Mouse (Mus musculus): ENCODE data around the gene Fam19a3. TPM values are rescaled to one million over a fixed set of nuclear protein-coding genes. Genes with fewer than 3 reads are reported as not detected.
A peak's percentile ranks its signal among the peaks of the same experiment; 100 is the strongest.

The Fam19a3 gene
- total and polyA plus RNA-seq, 3 experiments, result 0.04 to 0.16 TPM; not detected in 1

- Histone ChIP-seq H3K27me3 (replicated peaks) (no peaks in the 10 kb centered on the region), H3K4me1 (ENCODE audit: control insufficient read depth in 1 of 2, insufficient read depth in 2 of 2) (peaks cover 11 to 58% of the 10 kb centered on the region in 2 experiments), H3K27ac (ENCODE audit: insufficient read depth, low read depth) (peak overlapping the region; percentile 50), H3K9ac (ENCODE audit: insufficient read depth, low read depth) (peak overlapping the region; percentile 87), H3K9me3 (replicated peaks; ENCODE audit: low read length) (no peaks in the 10 kb centered on the region), H3K4me2 (ENCODE audit: insufficient read depth, low read depth, poor library complexity, severe bottlenecking) (peak overlapping the region; percentile 92), H3K4me3 (replicated peaks in 1 of 3; ENCODE audit: low read depth in 2 of 3, low read length in 2 of 3, poor library complexity in 1 of 3) (peak overlapping the region; percentile 80 to 90 (median 88)), H3K79me2 (replicated peaks; ENCODE audit: control insufficient read depth, extremely low read depth, insufficient read depth, poor library complexity, severe bottlenecking) (no peaks in the 10 kb centered on the region), H3K36me3 (replicated peaks in 1 of 2; ENCODE audit: control insufficient read depth in 1 of 2, insufficient read depth in 1 of 2, low read length in 1 of 2) (peaks cover 7 to 25% of the 10 kb centered on the region in 2 experiments)
- in situ Hi-C loops (cut with MboI; ENCODE audit: low pct_ligation_motif_present, low pct_unique_long_range_greater_than_20kb, low sequenced_read_pairs), result no loop called here
- TF ChIP-seq CTCF (conservative IDR thresholded peaks at IDR 0.05 in 1 of 2, IDR thresholded peaks at IDR 0.05 in 1 of 2; ENCODE audit: low read depth in 2 of 2, low read length in 2 of 2) (no peak), UBTF (IDR thresholded peaks at IDR 0.05; ENCODE audit: low read depth, low read length) (0 out of 2 replicates have a peak, but pooled peaks have one; percentile 63), JUND (conservative IDR thresholded peaks at IDR 0.05; ENCODE audit: low read depth, low read length) (no peak)
- no peak for DNase-seq (ENCODE audit: extremely low read depth)
- dilution Hi-C loops (cut with MboI; ENCODE audit: extremely low pct_ligation_motif_present, extremely low pct_unique_long_range_greater_than_20kb, low sequenced_read_pairs), result no loop called here
Observed at GRCm38 (mm10) chr3:104817481-104817990, 35.9 kb upstream of the Fam19a3 start.

GRCm38 (mm10) chr3:104816130-104816529, 34.5 kb upstream of the Fam19a3 start:
- H3K9me3 ChIP-seq (replicated peaks; ENCODE audit: low read length), result no peaks in the 10 kb centered on the region
- in situ Hi-C loops (cut with MboI; ENCODE audit: low pct_ligation_motif_present, low pct_unique_long_range_greater_than_20kb, low sequenced_read_pairs) (no loop called here), dilution Hi-C loops (cut with MboI; ENCODE audit: extremely low pct_ligation_motif_present, extremely low pct_unique_long_range_greater_than_20kb, low sequenced_read_pairs) (no loop called here)
- H3K27ac ChIP-seq (ENCODE audit: insufficient read depth, low read depth), result no peak overlapping the region
- no peaks in the 10 kb centered on the region for H3K27me3 ChIP-seq (replicated peaks)
- H3K36me3 ChIP-seq (replicated peaks in 1 of 2; ENCODE audit: control insufficient read depth in 1 of 2, insufficient read depth in 1 of 2, low read length in 1 of 2), result peaks cover 2 to 20% of the 10 kb centered on the region in 2 experiments
- no peaks in the 10 kb centered on the region for H3K79me2 ChIP-seq (replicated peaks; ENCODE audit: control insufficient read depth, extremely low read depth, insufficient read depth, poor library complexity, severe bottlenecking)
- H3K4me2 ChIP-seq (ENCODE audit: insufficient read depth, low read depth, poor library complexity, severe bottlenecking), result no peak overlapping the region
- no peak for DNase-seq (ENCODE audit: extremely low read depth)
- no peak overlapping the region for H3K4me3 ChIP-seq (replicated peaks in 1 of 3; ENCODE audit: low read depth in 2 of 3, low read length in 2 of 3, poor library complexity in 1 of 3)
- no peak overlapping the region for H3K9ac ChIP-seq (ENCODE audit: insufficient read depth, low read depth)
- peaks cover 14 to 58% of the 10 kb centered on the region in 2 experiments for H3K4me1 ChIP-seq (ENCODE audit: control insufficient read depth in 1 of 2, insufficient read depth in 2 of 2)
- TF ChIP-seq TCF12 (IDR thresholded peaks at IDR 0.05; ENCODE audit: low read depth, low read length), result no peak
- 0 out of 4 replicates have a peak, but pooled peaks of 1 of the 2 experiments have one; percentile 7 for TF ChIP-seq CTCF (conservative IDR thresholded peaks at IDR 0.05 in 1 of 2, IDR thresholded peaks at IDR 0.05 in 1 of 2; ENCODE audit: low read depth in 2 of 2, low read length in 2 of 2)

GRCm38 (mm10) chr3:104815346-104815745, 33.7 kb upstream of the Fam19a3 start:
- Histone ChIP-seq H3K4me1 (ENCODE audit: control insufficient read depth in 1 of 2, insufficient read depth in 2 of 2) (peaks cover 14 to 50% of the 10 kb centered on the region in 2 experiments), H3K79me2 (replicated peaks; ENCODE audit: control insufficient read depth, extremely low read depth, insufficient read depth, poor library complexity, severe bottlenecking) (no peaks in the 10 kb centered on the region), H3K27me3 (replicated peaks) (no peaks in the 10 kb centered on the region), H3K9ac (ENCODE audit: insufficient read depth, low read depth) (no peak overlapping the region), H3K27ac (ENCODE audit: insufficient read depth, low read depth) (no peak overlapping the region), H3K36me3 (replicated peaks in 1 of 2; ENCODE audit: control insufficient read depth in 1 of 2, insufficient read depth in 1 of 2, low read length in 1 of 2) (peaks cover 0 to 12% of the 10 kb centered on the region in 2 experiments), H3K4me2 (ENCODE audit: insufficient read depth, low read depth, poor library complexity, severe bottlenecking) (no peak overlapping the region), H3K4me3 (replicated peaks in 1 of 3; ENCODE audit: low read depth in 2 of 3, low read length in 2 of 3, poor library complexity in 1 of 3) (no peak overlapping the region), H3K9me3 (replicated peaks; ENCODE audit: low read length) (no peaks in the 10 kb centered on the region)
- TF ChIP-seq ELF1 (IDR thresholded peaks at IDR 0.05; ENCODE audit: low read depth, low read length) (no peak), NELFE (IDR thresholded peaks at IDR 0.05; ENCODE audit: low read depth, low read length) (no peak), UBTF (IDR thresholded peaks at IDR 0.05; ENCODE audit: low read depth, low read length) (no peak), SIN3A (IDR thresholded peaks at IDR 0.05; ENCODE audit: low read length) (no peak), PAX5 (IDR thresholded peaks at IDR 0.05; ENCODE audit: low read length) (no peak), MAX (IDR thresholded peaks at IDR 0.05; ENCODE audit: low read length) (no peak), RAD21 (IDR thresholded peaks at IDR 0.05; ENCODE audit: low read depth, low read length) (no peak), GABPA (IDR thresholded peaks at IDR 0.05; ENCODE audit: insufficient replicate concordance, low read depth, low read length) (no peak), JUND (conservative IDR thresholded peaks at IDR 0.05; ENCODE audit: low read depth, low read length) (no peak), ZC3H11A (IDR thresholded peaks at IDR 0.05; ENCODE audit: low read depth, low read length) (no peak), MYC (IDR thresholded peaks at IDR 0.05; ENCODE audit: low read depth, low read length) (no peak)
- DNase-seq (ENCODE audit: extremely low read depth), result no peak
- in situ Hi-C loops (cut with MboI; ENCODE audit: low pct_ligation_motif_present, low pct_unique_long_range_greater_than_20kb, low sequenced_read_pairs) (no loop called here), dilution Hi-C loops (cut with MboI; ENCODE audit: extremely low pct_ligation_motif_present, extremely low pct_unique_long_range_greater_than_20kb, low sequenced_read_pairs) (no loop called here)
